Mouse (Mus musculus) erythroblast, adult 5-6 weeks (primary cell): ENCODE measurements around the gene Plekha6. TPM values are rescaled to one million over a fixed set of nuclear protein-coding genes. Genes with fewer than 3 reads are reported as not detected.
"Not testable (repeated sequence)": the region's sequence is repeated elsewhere in the genome, so short reads cannot be mapped to it uniquely, and the experiment has no call there.

ENCODE experiments used
- ATAC-seq: replicated peaks from 2 replicates; pipeline ENCODE4 v1.8.0; 2016; ENCODE audit warnings: moderate number of reproducible peaks, mild to moderate bottlenecking, moderate TSS enrichment, inconsistent platforms; ENCODE audit not compliant: poor library complexity, low FRiP score, severe bottlenecking
- total RNA-seq, 2 experiments: library from RNA; stranded (forward) in 1 of 2; stranded (reverse) in 1 of 2; fragments of 150-400 nt in 1 of 2; fragments of 200-764, 138-1000 nt in 1 of 2; gene quantifications; 2 replicates each; pipeline versions ENCODE4 v1.2.3 to v1.2.4; 2015 to 2017; ENCODE audit warnings: low replicate concordance in 2 of 2

Plekha6 gene
- total RNA-seq, 2 experiments from 2014 or later: 0.68 TPM; not detected in 1

DNA sequence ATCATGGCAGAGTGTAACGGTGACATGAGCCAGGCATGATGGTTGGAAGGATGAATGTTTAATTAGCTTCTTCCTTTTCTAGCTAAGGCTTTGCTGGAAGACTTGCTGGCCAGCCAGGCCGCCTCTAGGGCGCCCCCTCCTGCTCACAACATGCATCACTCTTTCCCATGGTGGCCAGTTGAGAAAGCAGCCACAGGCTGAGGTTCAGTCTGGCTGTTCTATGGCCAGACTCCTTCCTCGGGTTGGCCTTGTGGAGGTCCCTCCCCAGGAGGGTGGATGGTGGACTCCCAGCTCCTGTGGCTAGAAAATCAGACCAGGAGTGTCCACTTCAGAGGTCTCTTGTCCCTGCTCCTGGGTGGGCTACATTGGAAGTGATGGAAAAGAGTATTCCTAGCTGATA is 142.8 kb downstream of the Plekha6 start:
- no peak for ATAC-seq

DNA sequence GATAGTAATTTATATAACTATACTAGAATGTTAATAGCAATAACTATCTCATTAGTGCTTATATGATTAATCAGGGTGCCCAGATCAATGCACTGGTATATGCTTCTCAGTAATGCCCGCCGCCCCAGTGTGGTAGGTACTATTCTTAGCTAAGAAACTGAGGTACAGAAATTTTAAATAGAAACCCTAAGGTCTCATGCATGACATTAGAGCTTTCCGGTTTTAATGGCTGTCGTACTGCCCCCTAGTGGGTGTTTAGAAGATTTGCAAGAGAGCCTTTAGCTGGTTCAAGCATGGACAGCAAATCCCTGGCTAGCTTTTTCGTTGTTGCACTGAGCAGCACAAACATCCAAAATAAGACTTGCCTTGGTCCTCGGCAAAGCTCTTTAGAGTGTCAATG is 143.3 kb downstream of the Plekha6 start:
- no peak; the same call in 1 of the 2 replicates for ATAC-seq

DNA sequence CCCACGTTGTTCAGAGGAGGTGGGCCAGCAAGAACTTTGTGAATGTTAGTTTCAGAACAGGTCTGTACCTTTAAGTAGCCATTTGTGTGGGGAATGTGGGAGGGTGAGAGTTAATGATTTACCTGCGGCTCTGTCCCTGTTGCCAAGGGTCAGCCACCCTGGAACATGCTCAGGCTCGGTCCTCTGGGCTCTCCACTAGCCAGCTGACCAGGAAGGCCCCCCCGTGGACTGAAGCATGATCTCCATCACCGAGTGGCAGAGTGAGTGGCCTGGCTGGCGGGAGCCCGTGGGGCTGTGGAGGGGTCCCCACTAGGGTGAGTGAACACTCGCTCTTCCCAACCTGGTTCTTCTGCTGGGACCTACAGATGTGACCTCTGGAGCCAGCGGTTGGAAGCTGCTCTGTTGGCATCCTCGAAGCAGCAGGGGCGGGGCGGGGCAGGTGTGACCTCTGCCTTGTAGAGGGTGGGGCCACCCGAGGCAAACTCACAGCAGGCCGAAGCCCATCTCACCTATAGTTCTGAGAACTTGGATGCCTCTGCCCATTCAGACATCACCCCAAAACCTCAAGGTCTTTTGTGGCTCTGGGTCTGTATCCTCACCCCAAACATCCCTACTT is 145.8 kb downstream of the Plekha6 start, which contains the start of gene Golt1a:
Golt1a (plus strand) TSS at position 149 of the 616 bp plus-strand sequence.
- no peak for ATAC-seq

DNA sequence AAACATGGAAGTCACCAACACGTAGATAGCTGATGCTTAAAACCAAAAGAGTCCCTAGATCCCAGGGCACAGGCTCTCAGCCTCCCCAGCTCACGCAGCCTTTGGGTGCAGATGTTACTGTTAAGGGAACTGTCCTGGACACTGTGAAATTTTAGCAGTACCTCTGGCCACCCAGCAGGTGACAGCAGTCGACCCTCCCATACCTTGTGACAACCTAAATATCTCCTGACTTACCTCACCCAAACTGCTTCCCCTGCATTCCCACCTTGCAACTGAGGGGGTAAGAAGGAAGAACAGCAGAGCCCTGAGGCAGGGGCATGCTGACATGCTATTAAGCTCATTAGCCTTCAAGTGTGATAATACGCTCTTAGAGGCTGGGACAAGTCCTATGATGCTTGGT is 147.2 kb downstream of the Plekha6 start:
- ATAC-seq: no peak

DNA sequence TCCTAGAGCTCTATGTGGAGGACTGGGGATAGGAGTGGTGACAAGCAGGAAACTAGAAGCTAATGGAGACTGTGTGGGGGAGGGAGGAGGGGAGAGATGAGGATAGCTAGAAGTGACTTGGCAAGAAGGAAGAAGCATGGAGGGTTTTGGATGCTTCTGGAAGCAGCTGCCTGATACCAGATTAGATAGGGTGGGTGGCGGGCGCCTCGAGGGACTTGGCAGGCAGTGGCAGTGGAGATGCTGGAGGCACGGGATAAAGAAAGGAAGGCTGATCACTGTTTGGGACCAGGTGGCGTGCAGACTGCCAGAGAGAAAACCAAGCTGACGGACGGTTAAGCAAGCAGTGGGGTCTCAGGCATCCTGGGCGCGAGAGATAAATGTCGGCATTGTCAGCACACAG is 147.9 kb downstream of the Plekha6 start:
- no peak for ATAC-seq

DNA sequence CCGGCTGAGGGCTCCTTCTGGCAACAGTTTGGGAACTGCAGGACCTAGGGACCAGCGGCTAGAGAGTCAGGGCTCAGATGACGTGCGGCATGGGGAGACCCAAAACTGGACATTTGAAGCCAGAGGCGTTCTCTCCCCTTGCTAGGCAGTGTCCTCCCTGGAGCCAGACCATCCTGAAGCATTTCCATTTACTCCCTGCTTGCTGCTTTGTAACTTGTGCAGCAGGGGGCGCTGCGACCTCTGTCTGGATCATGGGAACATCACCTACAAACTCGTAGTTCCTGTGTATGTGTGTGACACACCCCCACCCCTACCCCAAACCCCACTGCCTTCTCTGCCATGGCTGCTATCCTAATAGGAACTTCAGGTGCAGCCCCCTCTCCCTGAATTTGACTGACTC is 150.4 kb downstream of the Plekha6 start:
- no peak for ATAC-seq

DNA sequence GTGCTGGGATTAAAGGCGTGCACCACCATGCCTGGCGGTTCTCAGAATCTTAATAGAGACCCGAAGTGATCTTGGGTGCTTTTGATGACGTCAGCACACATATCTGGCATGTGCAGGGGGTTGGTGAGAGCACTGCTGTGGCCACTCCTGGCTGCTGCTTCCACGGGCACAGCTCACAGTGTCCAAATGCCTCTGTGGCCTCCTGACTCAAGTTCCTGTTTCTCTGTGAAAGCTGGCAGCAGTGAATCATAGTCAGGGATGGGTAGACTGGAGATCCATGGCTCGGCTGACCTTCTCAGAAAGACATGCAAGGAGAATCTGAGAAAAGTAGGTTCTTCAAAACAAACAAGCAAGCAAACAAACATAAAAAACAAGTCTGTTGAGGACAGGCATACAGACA is 151.8 kb downstream of the Plekha6 start:
- ATAC-seq: no peak

DNA sequence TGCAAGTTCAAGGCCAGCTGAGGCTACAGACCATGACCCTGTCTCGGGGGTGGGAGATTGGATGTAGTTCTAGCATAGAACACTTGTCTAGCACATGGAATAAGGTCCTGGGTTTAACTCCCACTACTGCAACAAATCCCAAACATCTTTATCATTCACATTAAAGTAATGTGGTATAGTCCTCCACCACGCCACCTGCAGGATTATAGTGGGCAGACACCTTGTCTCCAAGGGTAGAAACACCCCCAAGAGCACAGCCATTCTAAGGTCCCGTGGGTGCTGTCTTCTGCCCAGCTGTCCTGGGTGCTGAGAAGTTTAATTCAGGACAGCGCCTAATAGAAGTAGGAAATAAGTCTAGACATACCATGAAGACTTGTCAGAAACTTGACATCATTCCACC is 152.6 kb downstream of the Plekha6 start:
- ATAC-seq: no peak

DNA sequence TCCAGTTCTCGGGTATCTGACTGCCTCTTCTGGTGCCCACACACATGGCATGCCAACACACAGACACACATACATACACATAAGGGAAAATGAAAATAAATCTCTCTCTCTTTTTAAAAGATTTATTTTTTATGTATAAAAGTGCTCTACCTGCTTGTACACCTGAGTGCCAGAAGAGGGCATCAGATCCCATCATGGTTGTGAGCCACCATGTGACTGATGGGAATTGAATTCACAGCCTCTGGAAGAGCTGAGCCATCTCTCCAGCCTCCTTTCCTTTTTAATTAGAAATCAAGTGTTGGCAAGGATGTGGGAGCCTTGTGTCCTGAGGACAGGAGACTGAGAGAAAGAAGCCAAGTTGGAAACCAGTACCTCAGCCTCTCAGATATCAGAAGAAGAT is 153.1 kb downstream of the Plekha6 start:
- ATAC-seq: no peak

DNA sequence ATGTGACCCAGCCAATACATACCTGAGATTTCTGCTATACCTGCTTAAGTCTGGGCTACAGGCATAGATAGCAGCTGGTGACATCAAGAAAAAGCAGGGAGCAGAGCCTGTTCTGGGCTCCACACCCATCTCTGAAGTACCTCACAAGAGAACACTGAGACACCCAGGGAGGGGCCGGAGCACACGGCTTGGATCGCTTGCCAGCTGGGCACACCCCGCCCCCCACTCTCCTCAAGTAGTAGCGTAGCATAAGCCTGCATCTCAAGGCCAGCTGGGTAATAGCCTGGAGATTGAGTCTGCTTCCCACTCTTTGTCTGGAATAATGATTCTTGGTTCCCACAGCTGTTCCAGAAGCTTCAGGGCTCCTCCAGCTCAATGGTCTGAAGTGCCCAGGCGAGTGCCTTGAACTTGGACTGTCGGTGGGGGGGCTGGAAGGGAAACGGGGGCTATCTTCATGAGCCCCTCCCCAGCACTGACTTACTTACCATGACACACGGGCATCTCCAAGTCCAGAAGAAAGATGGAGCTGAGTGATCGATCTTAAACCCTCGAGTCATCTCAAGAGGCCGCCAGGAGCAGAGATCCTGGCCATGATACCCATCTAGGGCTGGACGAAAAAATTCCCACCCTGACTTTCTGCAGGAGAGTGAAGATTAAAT is 157.4 kb downstream of the Plekha6 start, which contains the start of gene Kiss1:
Kiss1 (plus strand) TSS at position 609 of the 659 bp plus-strand sequence.
- no peak for ATAC-seq

DNA sequence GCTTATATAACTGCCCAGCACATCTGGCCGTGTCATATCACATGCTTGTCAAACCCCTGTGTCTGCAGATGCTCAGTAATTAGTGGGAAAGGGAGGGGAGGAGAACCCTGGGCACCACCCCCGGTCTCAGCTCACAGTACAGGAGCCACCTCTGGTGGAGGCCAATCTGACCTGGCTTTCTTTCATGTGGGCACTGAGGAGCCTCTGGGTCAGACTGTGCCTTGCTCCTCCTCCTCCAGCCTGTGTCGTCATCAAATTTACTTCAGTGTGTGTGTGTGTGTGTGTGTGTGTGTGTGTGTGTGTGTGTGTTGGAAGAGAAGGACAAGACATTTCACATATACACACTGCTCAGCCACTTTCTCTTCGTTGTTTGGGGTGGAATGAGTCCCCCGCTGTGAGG is 159.3 kb downstream of the Plekha6 start:
- ATAC-seq: no peak

DNA sequence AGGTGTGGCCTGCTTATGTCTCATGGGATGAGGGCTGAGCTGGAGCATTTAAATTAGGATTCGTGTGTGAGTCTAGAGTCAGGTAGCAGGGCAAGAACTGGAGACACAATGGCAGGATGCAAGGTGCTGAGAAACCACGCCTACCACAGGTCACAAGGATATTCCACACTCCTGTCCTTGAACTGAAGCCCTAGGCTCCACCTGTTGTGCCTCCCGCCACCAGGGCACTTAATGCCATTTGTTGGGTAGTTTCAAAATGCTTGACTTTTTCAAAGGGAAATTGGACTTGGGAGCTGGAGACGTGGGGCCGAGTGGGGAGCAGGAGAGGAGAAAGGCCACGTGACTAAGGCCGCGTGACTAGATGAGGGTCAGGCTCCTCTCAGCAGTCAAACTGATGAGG is 161.9 kb downstream of the Plekha6 start:
- no peak for ATAC-seq

DNA sequence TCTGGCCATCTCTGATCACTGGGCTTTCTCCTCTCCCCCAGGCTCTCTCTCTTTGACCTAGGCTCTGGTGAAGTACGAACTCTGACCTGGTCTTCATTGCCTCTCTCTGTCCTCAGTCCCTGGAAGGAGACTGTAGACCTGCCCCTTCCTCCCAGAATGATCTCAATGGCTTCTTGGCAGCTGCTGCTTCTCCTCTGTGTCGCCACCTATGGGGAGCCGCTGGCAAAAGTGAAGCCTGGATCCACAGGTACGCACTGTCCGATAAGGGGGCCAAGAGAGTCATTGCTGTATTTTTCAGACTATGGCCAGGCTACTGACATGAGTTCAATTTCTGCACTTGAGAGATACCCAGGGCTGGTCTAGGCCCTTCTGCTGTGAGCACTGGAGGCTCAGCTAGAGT is 163.1 kb downstream of the Plekha6 start:
- ATAC-seq: no peak

DNA sequence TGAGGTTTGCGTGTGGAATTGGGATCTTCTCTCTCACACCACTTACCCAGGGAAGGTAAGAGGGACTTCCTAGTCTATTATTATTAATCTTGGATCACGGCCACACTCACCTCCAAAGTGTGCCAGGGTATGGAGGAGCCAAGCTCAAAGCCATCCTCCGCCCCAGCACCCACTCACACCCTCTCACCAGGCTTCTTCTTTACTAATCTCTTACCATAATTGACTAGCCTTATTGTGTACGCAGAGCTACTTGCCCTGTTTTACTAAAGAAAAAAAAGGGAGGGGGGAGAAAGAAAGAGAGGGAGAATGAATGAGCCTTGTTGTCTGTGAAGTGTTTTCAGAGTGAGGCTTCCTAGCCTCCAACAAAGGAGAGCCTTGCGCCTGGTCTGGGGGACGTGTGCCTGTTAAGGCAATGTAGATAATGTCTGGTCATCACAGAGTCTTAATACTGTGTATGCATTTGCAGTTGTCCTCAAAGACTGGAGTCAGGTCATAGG is 164.3 kb downstream of the Plekha6 start:
- ATAC-seq: no peak

DNA sequence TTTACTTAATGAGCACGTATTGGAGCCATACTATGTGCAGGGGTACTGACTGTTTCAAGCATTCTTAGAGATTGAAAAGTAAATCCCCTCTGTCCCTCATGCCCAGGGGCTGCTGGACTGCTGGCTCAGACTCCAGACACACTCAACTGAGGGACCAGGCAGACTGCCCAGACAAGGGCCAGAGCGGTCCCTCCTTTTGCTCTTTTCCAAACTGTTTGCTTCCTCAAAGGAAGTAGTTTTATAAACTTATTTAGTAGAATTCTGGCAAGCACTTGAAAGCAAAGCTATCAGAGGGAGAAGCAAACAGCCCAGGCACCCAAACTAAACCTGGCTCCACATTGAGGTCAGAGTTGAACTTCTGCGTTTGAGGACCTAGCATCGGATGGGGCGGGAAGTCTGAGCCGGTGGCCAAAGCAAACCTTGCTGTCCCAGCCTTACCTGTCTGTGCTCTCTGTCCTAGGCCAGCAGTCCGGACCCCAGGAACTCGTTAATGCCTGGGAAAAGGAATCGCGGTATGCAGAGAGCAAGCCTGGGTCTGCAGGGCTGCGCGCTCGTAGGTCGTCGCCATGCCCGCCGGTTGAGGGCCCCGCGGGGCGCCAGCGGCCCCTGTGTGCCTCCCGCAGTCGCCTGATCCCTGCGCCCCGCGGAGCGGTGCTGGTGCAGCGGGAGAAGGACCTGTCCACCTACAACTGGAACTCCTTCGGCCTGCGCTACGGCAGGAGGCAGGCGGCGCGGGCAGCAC is 165.1 kb downstream of the Plekha6 start:
- ATAC-seq: no peak

DNA sequence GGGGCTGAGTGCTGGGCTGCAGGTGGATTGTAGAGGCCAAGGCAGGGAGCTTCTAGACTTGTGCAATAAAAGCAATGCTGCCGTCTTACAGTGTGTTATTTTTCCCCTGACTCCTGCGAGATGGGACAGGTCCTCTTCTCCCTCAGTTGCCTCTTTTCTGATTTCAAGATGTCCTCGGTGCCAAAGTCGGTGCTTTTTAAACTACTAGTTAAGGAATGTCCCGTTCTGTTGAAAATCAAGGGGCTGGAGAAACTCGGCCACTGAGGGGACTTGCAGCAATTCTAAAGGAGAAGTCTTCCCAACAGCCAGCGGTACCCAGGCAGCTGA is 165.6 kb downstream of the Plekha6 start:
- ATAC-seq: no peak

DNA sequence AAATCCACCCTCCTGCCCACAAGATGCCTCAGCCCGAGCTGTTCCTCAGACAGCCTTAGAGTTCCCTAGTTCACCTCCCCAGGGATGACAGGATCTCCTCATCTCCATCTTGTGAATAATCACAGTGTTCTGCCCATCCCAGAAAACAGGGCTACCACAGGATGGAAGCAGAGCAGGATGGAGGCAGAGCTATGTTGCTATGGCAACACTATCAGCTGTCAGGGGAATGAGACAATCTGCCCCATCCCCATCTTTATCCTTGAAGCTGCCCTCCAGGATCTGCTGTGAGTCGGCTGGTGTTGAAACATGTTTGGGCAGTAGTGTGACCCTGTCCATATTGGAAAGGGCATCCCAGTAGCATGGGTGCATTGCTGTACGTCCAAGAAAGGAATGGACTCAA is 167.1 kb downstream of the Plekha6 start:
- ATAC-seq: no peak

DNA sequence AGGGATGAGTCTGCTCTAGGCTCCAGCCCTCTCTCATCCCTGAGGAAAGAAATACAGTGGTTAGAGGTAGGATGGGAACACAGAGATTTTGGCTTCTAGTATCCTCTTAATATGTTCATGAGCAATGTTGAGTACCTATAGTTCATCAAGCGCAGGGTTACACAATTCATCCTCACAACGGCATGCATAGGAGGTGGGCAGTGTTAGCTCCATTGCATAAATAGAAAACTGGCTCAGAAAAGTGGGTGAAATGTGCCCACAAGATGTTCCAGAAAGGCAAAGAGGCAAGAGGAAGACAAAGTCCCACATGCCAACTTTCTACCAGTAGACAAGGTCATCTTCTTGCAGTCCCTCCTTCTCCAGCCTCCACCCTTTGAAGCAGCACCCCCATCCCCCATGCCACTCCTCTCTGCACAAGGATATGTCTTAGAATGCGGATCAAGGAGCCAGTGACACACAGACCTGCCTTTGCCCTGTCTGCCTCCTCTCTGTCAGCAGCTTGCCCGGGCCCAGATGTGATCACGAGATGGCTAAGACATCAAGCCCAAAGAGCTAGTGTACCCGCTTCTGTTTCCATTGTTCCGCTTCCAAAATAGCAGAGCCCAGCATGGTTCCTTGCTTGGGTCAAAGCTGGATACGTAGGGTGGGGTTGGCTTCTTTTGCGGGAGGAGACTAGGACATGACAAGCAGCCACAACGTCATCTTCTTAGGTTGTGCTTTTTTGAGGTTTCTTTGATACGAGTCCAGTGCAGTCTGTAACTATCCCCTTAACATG is 168.8 kb downstream of the Plekha6 start:
- no peak for ATAC-seq

DNA sequence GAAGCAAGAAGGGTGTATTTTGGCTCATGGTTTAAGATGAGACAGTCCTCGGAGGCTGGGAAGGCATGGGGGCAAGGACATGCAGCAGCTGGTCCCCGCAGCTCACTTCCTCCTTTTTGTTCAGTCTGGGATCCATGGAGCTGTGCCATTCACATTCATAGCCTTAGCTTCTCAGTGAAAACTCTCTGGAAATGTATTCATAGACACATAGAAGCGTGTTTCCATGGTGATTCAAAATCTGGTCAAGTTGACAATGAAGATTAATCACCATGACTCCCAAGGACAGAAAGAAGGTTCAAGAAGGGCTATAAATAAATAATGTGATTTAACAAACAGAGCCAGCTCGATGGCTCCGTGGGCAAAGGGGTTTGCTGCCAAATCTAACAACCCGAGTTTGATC is 169.9 kb downstream of the Plekha6 start:
- no peak for ATAC-seq

DNA sequence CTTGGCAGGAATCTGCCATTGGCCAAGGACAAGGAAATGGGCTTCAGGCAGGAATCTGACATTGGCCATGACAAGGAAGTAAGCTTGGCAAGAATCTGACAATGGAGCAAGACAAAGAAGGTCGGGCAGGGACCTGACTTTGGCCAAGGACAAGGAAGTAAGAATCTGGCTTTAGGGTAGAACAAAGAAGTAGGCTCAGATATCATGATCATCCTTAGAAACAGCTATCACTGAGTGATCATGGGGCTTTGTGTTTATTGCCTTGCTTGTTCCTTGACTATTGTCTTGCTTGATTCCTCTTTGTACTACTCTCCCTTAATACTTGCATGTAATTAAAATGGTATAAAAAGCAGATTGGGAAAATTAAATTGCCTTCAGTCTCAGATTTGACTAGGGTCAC is 176.4 kb downstream of the Plekha6 start:
- not testable (repeated sequence) for ATAC-seq
